16 mouse cellular contexts compared by ENCODE assay signal in the genomic region with DNA sequence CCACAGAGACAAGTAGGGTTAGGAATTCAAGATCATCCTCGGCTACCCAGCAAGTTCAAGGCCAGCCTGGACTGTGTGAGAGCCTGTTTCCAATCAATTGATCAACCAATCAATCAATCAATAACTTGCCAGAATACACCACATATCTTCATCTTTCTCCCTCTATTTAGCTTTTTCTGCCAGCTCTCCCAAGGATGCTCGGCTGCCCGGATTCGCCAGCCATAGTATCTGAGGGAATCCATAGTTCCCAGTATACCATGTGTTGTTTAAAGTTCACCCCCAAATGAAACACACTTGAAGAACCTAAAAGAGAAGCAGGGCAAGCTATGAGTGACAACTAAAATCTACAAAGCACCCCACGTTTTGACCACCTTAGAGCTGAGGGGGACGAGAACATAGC.
"Had no signal": no experiment of that assay in that cellular context is flagged by ENCODE, and none has a peak within 500 bp of the region (broad histone marks: within the 10 kb centered on the region; RNA-seq: fewer than 3 reads in every experiment).

No protein-coding gene starts in this region.

- H3K9ac ChIP-seq: neural tube, embryonic 13.5 days; neural tube, embryonic 15.5 days; stomach, embryonic 15.5 days had no signal

- H3K9me3 ChIP-seq: neural tube, embryonic 13.5 days; neural tube, embryonic 15.5 days; stomach, embryonic 15.5 days had no signal

- H3K36me3 ChIP-seq: neural tube, embryonic 13.5 days; neural tube, embryonic 15.5 days; stomach, embryonic 15.5 days had no signal

- H3K27me3 ChIP-seq: neural tube, embryonic 13.5 days; neural tube, embryonic 15.5 days; stomach, embryonic 15.5 days had no signal

- H3K4me3 ChIP-seq: neural tube, embryonic 13.5 days; neural tube, embryonic 15.5 days; stomach, embryonic 15.5 days had no signal

- H3K4me2 ChIP-seq: neural tube, embryonic 13.5 days; neural tube, embryonic 15.5 days; stomach, embryonic 15.5 days had no signal

- H3K27ac ChIP-seq: neural tube, embryonic 13.5 days; neural tube, embryonic 15.5 days; stomach, embryonic 15.5 days; stomach, postnatal 0 days had no signal

- DNase-seq: retina, postnatal 1 day; right cerebral cortex, adult 18-20 months; right cerebral cortex, postnatal 14 days; right cerebral cortex, postnatal 25 days; right cerebral cortex, postnatal 4 days; spleen, adult 18-20 months; thymus, adult 18-20 months; thymus, adult 2 months; thymus, postnatal 14 days; thymus, postnatal 25 days; thymus, postnatal 36 days; thymus, postnatal 4 days had no signal

- H3K4me1 ChIP-seq: stomach, embryonic 15.5 days had no signal
